Mouse (Mus musculus): ENCODE data around the gene Git1.

GRCm38 (mm10) chr11:77520601-77521529, 27.5 kb downstream of the Git1 start:
- TF ChIP-seq CTCF (IDR thresholded peaks at IDR 0.05) (no peak), EP300 (IDR thresholded peaks at IDR 0.05) (no peak)

Data from lung, postnatal 0 days (tissue).